Mouse (Mus musculus) liver, adult 10 weeks (tissue): ENCODE results near the gene Ugt1a7c. TPM values are rescaled to one million over a fixed set of nuclear protein-coding genes. Genes with fewer than 3 reads are reported as not detected.

ENCODE experiments used
- polyA plus RNA-seq: library from polyadenylated mRNA; stranded (reverse); fragments of 350-450 nt; fragmentation: Illumina TruSeq; extraction: RNeasy Lipid Tissue Mini Kit (QIAGEN cat#74804); gene quantifications from one replicate; pipeline ENCODE4 v1.2.3, GENCODE M21; 2014; ENCODE audit warnings: low read depth, low replicate concordance

Gene Ugt1a7c
- polyA plus RNA-seq: 38.6 TPM

GRCm38 (mm10) chr1:88094941-88095492 lies at the start of gene Ugt1a7c:
Ugt1a7c (plus strand) TSS chr1:88095062.

GRCm38 (mm10) chr1:88055088-88055487 lies 39.8 kb upstream of the Ugt1a7c start, which contains the start of gene Ugt1a10:
Ugt1a10 (plus strand) TSS chr1:88055388.

GRCm38 (mm10) chr1:88070495-88070894 lies 24.4 kb upstream of the Ugt1a7c start, which contains the start of gene Ugt1a9:
Ugt1a9 (plus strand) TSS chr1:88070800.

GRCm38 (mm10) chr1:88087513-88087912 lies 7.3 kb upstream of the Ugt1a7c start, which contains the start of gene Ugt1a8:
Ugt1a8 (plus strand) TSS chr1:88087813.

GRCm38 (mm10) chr1:88103019-88103418 lies 8.2 kb downstream of the Ugt1a7c start, which contains the start of gene Ugt1a6b:
Ugt1a6b (plus strand) TSS chr1:88103252.

GRCm38 (mm10) chr1:88134457-88135011 lies 39.7 kb downstream of the Ugt1a7c start, which contains the start of gene Ugt1a6a:
Ugt1a6a (plus strand) TSS chr1:88134809.

GRCm38 (mm10) chr1:88165711-88166110 lies 70.8 kb downstream of the Ugt1a7c start, which contains the start of gene Ugt1a5:
Ugt1a5 (plus strand) TSS chr1:88166012.

GRCm38 (mm10) chr1:88200456-88200855 lies 105.6 kb downstream of the Ugt1a7c start, which contains the start of gene Ugt1a2:
Ugt1a2 (plus strand) TSS chr1:88200601.

GRCm38 (mm10) chr1:88205294-88205922 lies 110.5 kb downstream of the Ugt1a7c start, which contains the start of gene Dnajb3:
Dnajb3 (minus strand) TSS chr1:88205782.

GRCm38 (mm10) chr1:88211812-88212211 lies 117.0 kb downstream of the Ugt1a7c start, which contains the start of gene Ugt1a1:
Ugt1a1 (plus strand) TSS chr1:88211959.

GRCm38 (mm10) chr1:88226670-88227379 lies 132.0 kb downstream of the Ugt1a7c start, which contains the start of gene Mroh2a:
Mroh2a (plus strand) TSS chr1:88226986.

Other genes starting within 250 kb of the Ugt1a7c start
- 11.4 TPM for gene Dgkd, start 241.8 kb upstream of the Ugt1a7c start, polyA plus RNA-seq
- gene Usp40, start 86.5 kb upstream of the Ugt1a7c start, polyA plus RNA-seq: 28.0 TPM
- 6.3 TPM for gene Ugt1a10, start 39.7 kb upstream of the Ugt1a7c start, polyA plus RNA-seq
- 437 TPM for gene Ugt1a9, start 24.3 kb upstream of the Ugt1a7c start, polyA plus RNA-seq
- gene Ugt1a8, start 7.2 kb upstream of the Ugt1a7c start, polyA plus RNA-seq: not detected
- 92.8 TPM for gene Ugt1a6b, start 8.2 kb downstream of the Ugt1a7c start, polyA plus RNA-seq
- gene Ugt1a6a, start 39.7 kb downstream of the Ugt1a7c start, polyA plus RNA-seq: 60.2 TPM
- 306 TPM for gene Ugt1a5, start 71.0 kb downstream of the Ugt1a7c start, polyA plus RNA-seq
- gene Ugt1a2, start 105.5 kb downstream of the Ugt1a7c start, polyA plus RNA-seq: 0.42 TPM
- not detected for gene Dnajb3, start 110.7 kb downstream of the Ugt1a7c start, polyA plus RNA-seq
- 891 TPM for gene Ugt1a1, start 116.9 kb downstream of the Ugt1a7c start, polyA plus RNA-seq
- gene Mroh2a, start 131.9 kb downstream of the Ugt1a7c start, polyA plus RNA-seq: 0.42 TPM
- gene Hjurp, start 182.6 kb downstream of the Ugt1a7c start, polyA plus RNA-seq: 44.3 TPM
- not detected for gene Trpm8, start 182.6 kb downstream of the Ugt1a7c start, polyA plus RNA-seq